Mouse (Mus musculus) stomach, embryonic 16.5 days (tissue): Measurements from ENCODE around the gene Mapk1ip1l. TPM values are rescaled to one million over a fixed set of nuclear protein-coding genes. Genes with fewer than 3 reads are reported as not detected.

Experiments
- ATAC-seq: fragments of 200-750 bp; cut with Nextera tagmentation; 2 replicates; pipeline ENCODE4 v1.8.0; 2017; ENCODE audit warnings: moderate number of reproducible peaks, moderate TSS enrichment; ENCODE audit not compliant: insufficient read depth, low FRiP score
- H3K27ac ChIP-seq: fragments of 300-500 bp; sonication (generic); 2 replicates; pipeline ENCODE4 v1.5.1; 2014; ENCODE audit warnings: low read length
- H3K27me3 ChIP-seq: fragments of 300-500 bp; sonication (generic); 2 replicates; pipeline ENCODE4 v1.6.1; 2014; ENCODE audit warnings: low read length, control low read depth, mixed read lengths; ENCODE audit not compliant: control insufficient read depth, insufficient read depth
- H3K36me3 ChIP-seq: fragments of 300-500 bp; sonication (generic); 2 replicates; pipeline ENCODE4 v1.6.1; 2014; ENCODE audit warnings: low read length; ENCODE audit not compliant: control insufficient read depth, insufficient read depth
- H3K4me1 ChIP-seq: fragments of 300-500 bp; sonication (generic); 2 replicates; pipeline ENCODE4 v1.6.1; 2014; ENCODE audit warnings: low read length, control low read depth, mixed read lengths; ENCODE audit not compliant: control insufficient read depth, insufficient read depth
- H3K4me2 ChIP-seq: fragments of 300-500 bp; sonication (generic); 2 replicates; pipeline ENCODE4 v1.6.1; 2014; ENCODE audit warnings: low read depth, low read length, mixed read lengths
- H3K4me3 ChIP-seq: fragments of 300-500 bp; sonication (generic); replicated peaks from 2 replicates; pipeline ENCODE4 v1.5.1; 2014; ENCODE audit warnings: mild to moderate bottlenecking, low read length
- H3K9ac ChIP-seq: fragments of 300-500 bp; sonication (generic); 2 replicates; pipeline ENCODE4 v1.6.1; 2014; ENCODE audit warnings: low read length
- H3K9me3 ChIP-seq: fragments of 300-500 bp; sonication (generic); replicated peaks from 2 replicates; pipeline ENCODE4 v1.6.1; 2016; ENCODE audit warnings: low read length, control low read depth; ENCODE audit not compliant: control insufficient read depth
- WGBS: fragments of 180-500 bp; shearing (Covaris S2); extraction: QIAGEN DNeasy Blood & Tissue Kit; methylation state at CpG from one replicate; pipeline ENCODE4 v1.1.7; 2014; 5-methylcytosine and 5-hydroxymethylcytosine counted together
- polyA plus RNA-seq: library from polyadenylated mRNA; unstranded; fragments of >200 nt; fragmentation: Nextera tagmentation; extraction: Ambion mirVana; gene quantifications from 2 replicates; pipeline ENCODE4 v1.2.1, GENCODE M21; 2015

Gene Mapk1ip1l
- polyA plus RNA-seq, 1 experiment from 2014 or later: 61.0 TPM

- no peaks in the 10 kb centered on the region for H3K9me3 ChIP-seq
- peak within 1 kb of the TSS; percentile 97 for H3K27ac ChIP-seq
- peak within 1 kb of the TSS; percentile 92 for H3K4me3 ChIP-seq
- peaks cover 8% of the 10 kb centered on the region for H3K4me1 ChIP-seq
- WGBS: under 1% methylated on average over 76 of the region's 77 CpGs
- H3K9ac ChIP-seq: peak within 1 kb of the TSS; percentile 94
- peak; percentile 98 for ATAC-seq
- no peaks in the 10 kb centered on the region for H3K27me3 ChIP-seq
- peak within 1 kb of the TSS; percentile 78 for H3K4me2 ChIP-seq
- H3K36me3 ChIP-seq: no peaks in the 10 kb centered on the region
These were observed 21.3 kb upstream of the Mapk1ip1l start, which contains the start of the genes Wdhd1 and Socs4 for GRCm38 (mm10) chr14:47276637-47277393. Wdhd1 (minus strand) TSS chr14:47276857. Socs4 (plus strand) TSS chr14:47276931.

GRCm38 (mm10) chr14:47279058-47279457 is 19.0 kb upstream of the Mapk1ip1l start:
- Histone ChIP-seq H3K4me2 (no peak overlapping the region), H3K27me3 (no peaks in the 10 kb centered on the region), H3K9me3 (no peaks in the 10 kb centered on the region), H3K4me1 (peaks cover 10% of the 10 kb centered on the region), H3K4me3 (no peak overlapping the region), H3K9ac (no peak overlapping the region), H3K36me3 (no peaks in the 10 kb centered on the region), H3K27ac (no peak overlapping the region)
- ATAC-seq: no peak
- whole genome bisulfite sequencing: 77% methylated on average over 2 of the region's 2 CpGs

GRCm38 (mm10) chr14:47281535-47281934 is 16.5 kb upstream of the Mapk1ip1l start:
- Histone ChIP-seq H3K36me3 (no peaks in the 10 kb centered on the region), H3K9ac (no peak overlapping the region), H3K4me3 (no peak overlapping the region), H3K9me3 (no peaks in the 10 kb centered on the region), H3K27ac (no peak overlapping the region), H3K4me2 (no peak overlapping the region), H3K27me3 (no peaks in the 10 kb centered on the region), H3K4me1 (peaks cover 5% of the 10 kb centered on the region; the same call in 1 of the 2 replicates)
- ATAC-seq: no peak
- WGBS: 90% methylated on average over 4 of the region's 4 CpGs

- Histone ChIP-seq H3K9me3 (no peaks in the 10 kb centered on the region), H3K27me3 (no peaks in the 10 kb centered on the region), H3K27ac (no peak overlapping the region), H3K4me3 (no peak overlapping the region), H3K4me1 (0 out of 2 replicates have a peak, but pooled peaks cover 2% of the 10 kb centered on the region), H3K9ac (no peak overlapping the region), H3K4me2 (no peak overlapping the region), H3K36me3 (no peaks in the 10 kb centered on the region)
- WGBS: 48% methylated on average over 7 of the region's 7 CpGs
- ATAC-seq: no peak
These were observed 14.5 kb upstream of the Mapk1ip1l start for GRCm38 (mm10) chr14:47283568-47283967.

GRCm38 (mm10) chr14:47285271-47285670 is 12.8 kb upstream of the Mapk1ip1l start:
- no peaks in the 10 kb centered on the region for H3K27me3 ChIP-seq
- H3K4me3 ChIP-seq: no peak overlapping the region
- 94% methylated on average over 2 of the region's 2 CpGs for WGBS
- no peaks in the 10 kb centered on the region for H3K36me3 ChIP-seq
- no peak for ATAC-seq
- H3K27ac ChIP-seq: no peak overlapping the region
- H3K9me3 ChIP-seq: no peaks in the 10 kb centered on the region
- no peak overlapping the region for H3K4me2 ChIP-seq
- 0 out of 2 replicates have a peak, but pooled peaks cover 2% of the 10 kb centered on the region for H3K4me1 ChIP-seq
- no peak overlapping the region for H3K9ac ChIP-seq

GRCm38 (mm10) chr14:47286215-47286614 is 11.9 kb upstream of the Mapk1ip1l start:
- Histone ChIP-seq H3K27me3 (no peaks in the 10 kb centered on the region), H3K9me3 (no peaks in the 10 kb centered on the region), H3K27ac (no peak overlapping the region), H3K4me2 (no peak overlapping the region), H3K9ac (no peak overlapping the region), H3K4me1 (0 out of 2 replicates have a peak, but pooled peaks cover 2% of the 10 kb centered on the region), H3K4me3 (no peak overlapping the region), H3K36me3 (no peaks in the 10 kb centered on the region; the same call in 1 of the 2 replicates)
- 88% methylated on average over 1 of the region's 1 CpGs for WGBS
- no peak for ATAC-seq

- Histone ChIP-seq H3K9ac (no peak overlapping the region), H3K27ac (no peak overlapping the region), H3K9me3 (no peaks in the 10 kb centered on the region), H3K27me3 (no peaks in the 10 kb centered on the region), H3K36me3 (no peaks in the 10 kb centered on the region; the same call in 1 of the 2 replicates), H3K4me1 (0 out of 2 replicates have a peak, but pooled peaks cover 2% of the 10 kb centered on the region), H3K4me3 (no peak overlapping the region), H3K4me2 (no peak overlapping the region)
- WGBS: 82% methylated on average over 5 of the region's 5 CpGs
- no peak for ATAC-seq
These were observed 11.0 kb upstream of the Mapk1ip1l start for GRCm38 (mm10) chr14:47287021-47287420.

GRCm38 (mm10) chr14:47291772-47292171 is 6.3 kb upstream of the Mapk1ip1l start:
- no peak for ATAC-seq
- WGBS: 82% methylated on average over 1 of the region's 1 CpGs

GRCm38 (mm10) chr14:47294136-47294535 is 3.9 kb upstream of the Mapk1ip1l start:
- Histone ChIP-seq H3K4me1 (no peaks in the 10 kb centered on the region; the same call in none of the 2 replicates), H3K9me3 (no peaks in the 10 kb centered on the region), H3K4me2 (no peak overlapping the region), H3K4me3 (no peak overlapping the region), H3K27ac (no peak overlapping the region), H3K9ac (no peak overlapping the region), H3K36me3 (no peaks in the 10 kb centered on the region; the same call in 1 of the 2 replicates), H3K27me3 (no peaks in the 10 kb centered on the region)
- WGBS: 40% methylated on average over 4 of the region's 4 CpGs
- ATAC-seq: no peak

More at GRCm38 (mm10) chr14:47291772-47292171, 6.3 kb upstream of the Mapk1ip1l start:
- no peaks in the 10 kb centered on the region for H3K4me1 ChIP-seq
- H3K36me3 ChIP-seq: no peaks in the 10 kb centered on the region; the same call in 1 of the 2 replicates
- H3K9me3 ChIP-seq: no peaks in the 10 kb centered on the region
- H3K9ac ChIP-seq: no peak overlapping the region
- H3K4me3 ChIP-seq: no peak overlapping the region
- no peak overlapping the region for H3K27ac ChIP-seq
- no peaks in the 10 kb centered on the region for H3K27me3 ChIP-seq
- H3K4me2 ChIP-seq: no peak overlapping the region
